Mouse (Mus musculus) E14TG2a.4 (cell line): ENCODE data around the gene Gm48551.

Source experiments
- CTCF ChIP-seq: conservative IDR thresholded peaks from 2 replicates; pipeline ENCODE4 v1.5.1; 2014; ENCODE audit warnings: low read length
- POU5F1 ChIP-seq: IDR thresholded peaks from 2 replicates; pipeline ENCODE4 v1.6.1; 2014; ENCODE audit warnings: low read length, borderline replicate concordance

GRCm38 (mm10) chr10:81345162-81345534 lies 39.1 kb upstream of the Gm48551 start:
- TF ChIP-seq CTCF, result no peak
- TF ChIP-seq POU5F1, result no peak
